Mouse (Mus musculus): Measurements from ENCODE around the gene Nsun2.

DNA sequence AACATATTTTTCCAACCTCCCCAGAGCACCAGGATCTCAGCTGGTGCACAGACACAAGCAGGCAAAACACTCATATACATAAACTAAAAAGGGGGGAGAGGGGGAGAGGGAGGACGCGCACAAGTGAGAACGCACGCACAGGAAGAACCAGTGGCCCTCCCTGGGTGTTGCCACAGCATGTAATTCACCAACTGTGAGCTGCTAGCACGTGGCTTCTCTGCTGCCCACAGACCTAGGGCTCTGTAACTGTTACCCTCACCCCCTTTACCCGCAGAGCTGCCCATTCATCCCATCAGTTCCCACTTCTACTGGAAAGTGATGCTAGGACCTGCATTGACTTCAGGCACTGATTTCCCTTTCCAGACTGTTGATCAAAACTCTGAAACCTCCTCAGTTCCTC, 14.4 kb upstream of the Nsun2 start:
- no peak for TF ChIP-seq CTCF (IDR thresholded peaks at IDR 0.05; ENCODE audit: low read depth)
- no peak for TF ChIP-seq EP300 (IDR thresholded peaks at IDR 0.05; ENCODE audit: low read depth)
